Mouse (Mus musculus): Measurements from ENCODE around the gene Heatr6. TPM values are rescaled to one million over a fixed set of nuclear protein-coding genes. Genes with fewer than 3 reads are reported as not detected.

Heatr6 gene
- polyA plus RNA-seq, 1 experiment from 2014 or later = 32.8 TPM

- H3K36me3 ChIP-seq (ENCODE audit: control insufficient read depth, insufficient read depth, low read length) = peaks cover 22% of the 10 kb centered on the region
- no peaks in the 10 kb centered on the region for H3K27me3 ChIP-seq (ENCODE audit: control insufficient read depth, insufficient read depth, low read length)
- no peak for ATAC-seq (ENCODE audit: low FRiP score)
- WGBS = 97% methylated on average over 7 of the region's 7 CpGs
- no peak overlapping the region for H3K4me2 ChIP-seq (replicated peaks; ENCODE audit: low read depth, low read length)
- H3K4me3 ChIP-seq (ENCODE audit: low read depth, low read length) = no peak overlapping the region
- no peaks in the 10 kb centered on the region for H3K9me3 ChIP-seq (ENCODE audit: control insufficient read depth, low read length)
- no peaks in the 10 kb centered on the region for H3K4me1 ChIP-seq (replicated peaks; ENCODE audit: control insufficient read depth, insufficient read depth, low read length)
- H3K27ac ChIP-seq (ENCODE audit: low read depth, low read length) = no peak overlapping the region
- H3K9ac ChIP-seq (ENCODE audit: low read depth, low read length) = no peak overlapping the region
- DNase-seq (ENCODE audit: low spot score) = no peak
These were observed 17.5 kb downstream of the Heatr6 start for GRCm38 (mm10) chr11:83771014-83771413.

GRCm38 (mm10) chr11:83772341-83772740, 18.8 kb downstream of the Heatr6 start:
- Histone ChIP-seq H3K4me1 (replicated peaks; ENCODE audit: control insufficient read depth, insufficient read depth, low read length) (no peaks in the 10 kb centered on the region), H3K4me2 (replicated peaks; ENCODE audit: low read depth, low read length) (no peak overlapping the region), H3K27me3 (ENCODE audit: control insufficient read depth, insufficient read depth, low read length) (no peaks in the 10 kb centered on the region), H3K4me3 (ENCODE audit: low read depth, low read length) (no peak overlapping the region), H3K27ac (ENCODE audit: low read depth, low read length) (no peak overlapping the region), H3K36me3 (ENCODE audit: control insufficient read depth, insufficient read depth, low read length) (peaks cover 22% of the 10 kb centered on the region), H3K9me3 (ENCODE audit: control insufficient read depth, low read length) (no peaks in the 10 kb centered on the region), H3K9ac (ENCODE audit: low read depth, low read length) (no peak overlapping the region)
- ATAC-seq (ENCODE audit: low FRiP score) (no peak), DNase-seq (ENCODE audit: low spot score) (no peak)
- 95% methylated on average over 6 of the region's 6 CpGs for WGBS

- no peak overlapping the region for H3K4me2 ChIP-seq (replicated peaks; ENCODE audit: low read depth, low read length)
- DNase-seq (ENCODE audit: low spot score) = no peak
- 93% methylated on average over 16 of the region's 16 CpGs for WGBS
- no peak overlapping the region for H3K4me3 ChIP-seq (ENCODE audit: low read depth, low read length)
- no peak overlapping the region for H3K9ac ChIP-seq (ENCODE audit: low read depth, low read length)
- H3K9me3 ChIP-seq (ENCODE audit: control insufficient read depth, low read length) = no peaks in the 10 kb centered on the region
- H3K27me3 ChIP-seq (ENCODE audit: control insufficient read depth, insufficient read depth, low read length) = no peaks in the 10 kb centered on the region
- no peaks in the 10 kb centered on the region for H3K4me1 ChIP-seq (replicated peaks; ENCODE audit: control insufficient read depth, insufficient read depth, low read length)
- peaks cover 21% of the 10 kb centered on the region for H3K36me3 ChIP-seq (ENCODE audit: control insufficient read depth, insufficient read depth, low read length)
- no peak for ATAC-seq (ENCODE audit: low FRiP score)
- H3K27ac ChIP-seq (ENCODE audit: low read depth, low read length) = no peak overlapping the region
These were observed 20.2 kb downstream of the Heatr6 start for GRCm38 (mm10) chr11:83773691-83774090.

GRCm38 (mm10) chr11:83774324-83774723, 20.8 kb downstream of the Heatr6 start:
- Histone ChIP-seq H3K4me3 (ENCODE audit: low read depth, low read length) (no peak overlapping the region), H3K4me1 (replicated peaks; ENCODE audit: control insufficient read depth, insufficient read depth, low read length) (no peaks in the 10 kb centered on the region), H3K27ac (ENCODE audit: low read depth, low read length) (no peak overlapping the region), H3K9me3 (ENCODE audit: control insufficient read depth, low read length) (no peaks in the 10 kb centered on the region), H3K27me3 (ENCODE audit: control insufficient read depth, insufficient read depth, low read length) (no peaks in the 10 kb centered on the region), H3K36me3 (ENCODE audit: control insufficient read depth, insufficient read depth, low read length) (peaks cover 22% of the 10 kb centered on the region), H3K4me2 (replicated peaks; ENCODE audit: low read depth, low read length) (no peak overlapping the region), H3K9ac (ENCODE audit: low read depth, low read length) (no peak overlapping the region)
- WGBS = 95% methylated on average over 11 of the region's 11 CpGs
- ATAC-seq (ENCODE audit: low FRiP score) (no peak), DNase-seq (ENCODE audit: low spot score) (no peak)

GRCm38 (mm10) chr11:83776798-83777197, 23.3 kb downstream of the Heatr6 start:
- no peak overlapping the region for H3K4me3 ChIP-seq (ENCODE audit: low read depth, low read length)
- 96% methylated on average over 8 of the region's 8 CpGs for WGBS
- H3K4me2 ChIP-seq (replicated peaks; ENCODE audit: low read depth, low read length) = no peak overlapping the region
- no peaks in the 10 kb centered on the region for H3K27me3 ChIP-seq (ENCODE audit: control insufficient read depth, insufficient read depth, low read length)
- H3K4me1 ChIP-seq (replicated peaks; ENCODE audit: control insufficient read depth, insufficient read depth, low read length) = no peaks in the 10 kb centered on the region
- no peak for ATAC-seq (ENCODE audit: low FRiP score)
- H3K27ac ChIP-seq (ENCODE audit: low read depth, low read length) = no peak overlapping the region
- H3K9me3 ChIP-seq (ENCODE audit: control insufficient read depth, low read length) = no peaks in the 10 kb centered on the region
- H3K36me3 ChIP-seq (ENCODE audit: control insufficient read depth, insufficient read depth, low read length) = peaks cover 33% of the 10 kb centered on the region
- H3K9ac ChIP-seq (ENCODE audit: low read depth, low read length) = no peak overlapping the region
- DNase-seq (ENCODE audit: low spot score) = no peak

GRCm38 (mm10) chr11:83783931-83784600, 30.6 kb downstream of the Heatr6 start:
- H3K4me3 ChIP-seq (ENCODE audit: low read depth, low read length) = no peak overlapping the region
- H3K4me2 ChIP-seq (replicated peaks; ENCODE audit: low read depth, low read length) = no peak overlapping the region
- H3K9me3 ChIP-seq (ENCODE audit: control insufficient read depth, low read length) = no peaks in the 10 kb centered on the region
- no peak overlapping the region for H3K27ac ChIP-seq (ENCODE audit: low read depth, low read length)
- peaks cover 15% of the 10 kb centered on the region for H3K36me3 ChIP-seq (ENCODE audit: control insufficient read depth, insufficient read depth, low read length)
- H3K27me3 ChIP-seq (ENCODE audit: control insufficient read depth, insufficient read depth, low read length) = no peaks in the 10 kb centered on the region
- ATAC-seq (ENCODE audit: low FRiP score) (no peak), DNase-seq (ENCODE audit: low spot score) (no peak)
- H3K4me1 ChIP-seq (replicated peaks; ENCODE audit: control insufficient read depth, insufficient read depth, low read length) = no peaks in the 10 kb centered on the region
- WGBS = 92% methylated on average over 14 of the region's 14 CpGs
- no peak overlapping the region for H3K9ac ChIP-seq (ENCODE audit: low read depth, low read length)

- Histone ChIP-seq H3K4me1 (replicated peaks; ENCODE audit: control insufficient read depth, insufficient read depth, low read length) (no peaks in the 10 kb centered on the region), H3K9me3 (ENCODE audit: control insufficient read depth, low read length) (no peaks in the 10 kb centered on the region), H3K27ac (ENCODE audit: low read depth, low read length) (no peak overlapping the region), H3K4me2 (replicated peaks; ENCODE audit: low read depth, low read length) (no peak overlapping the region), H3K4me3 (ENCODE audit: low read depth, low read length) (no peak overlapping the region), H3K27me3 (ENCODE audit: control insufficient read depth, insufficient read depth, low read length) (no peaks in the 10 kb centered on the region), H3K9ac (ENCODE audit: low read depth, low read length) (no peak overlapping the region), H3K36me3 (ENCODE audit: control insufficient read depth, insufficient read depth, low read length) (peaks cover 12% of the 10 kb centered on the region)
- no peak for ATAC-seq (ENCODE audit: low FRiP score)
- DNase-seq (ENCODE audit: low spot score) = no peak
- WGBS = 90% methylated on average over 2 of the region's 2 CpGs
These were observed 31.2 kb downstream of the Heatr6 start for GRCm38 (mm10) chr11:83784661-83785060.

- Histone ChIP-seq H3K4me1 (replicated peaks; ENCODE audit: control insufficient read depth, insufficient read depth, low read length) (no peaks in the 10 kb centered on the region), H3K36me3 (ENCODE audit: control insufficient read depth, insufficient read depth, low read length) (peaks cover 7% of the 10 kb centered on the region), H3K4me3 (ENCODE audit: low read depth, low read length) (no peak overlapping the region), H3K9me3 (ENCODE audit: control insufficient read depth, low read length) (no peaks in the 10 kb centered on the region), H3K27ac (ENCODE audit: low read depth, low read length) (no peak overlapping the region), H3K4me2 (replicated peaks; ENCODE audit: low read depth, low read length) (no peak overlapping the region), H3K27me3 (ENCODE audit: control insufficient read depth, insufficient read depth, low read length) (no peaks in the 10 kb centered on the region), H3K9ac (ENCODE audit: low read depth, low read length) (no peak overlapping the region)
- no peak for ATAC-seq (ENCODE audit: low FRiP score)
- DNase-seq (ENCODE audit: low spot score) = peak; percentile 80
- 17% methylated on average over 2 of the region's 2 CpGs for WGBS
These were observed 31.9 kb downstream of the Heatr6 start for GRCm38 (mm10) chr11:83785366-83785765.

- H3K9ac ChIP-seq (ENCODE audit: low read depth, low read length) = no peak overlapping the region
- 83% methylated on average over 4 of the region's 4 CpGs for WGBS
- H3K27ac ChIP-seq (ENCODE audit: low read depth, low read length) = no peak overlapping the region
These were observed 33.3 kb downstream of the Heatr6 start for GRCm38 (mm10) chr11:83786835-83787234.

More at GRCm38 (mm10) chr11:83786835-83787234, 33.3 kb downstream of the Heatr6 start:
- ATAC-seq (ENCODE audit: low FRiP score) (no peak), DNase-seq (ENCODE audit: low spot score) (no peak)
- Histone ChIP-seq H3K4me1 (replicated peaks; ENCODE audit: control insufficient read depth, insufficient read depth, low read length) (no peaks in the 10 kb centered on the region), H3K4me2 (replicated peaks; ENCODE audit: low read depth, low read length) (no peak overlapping the region), H3K4me3 (ENCODE audit: low read depth, low read length) (no peak overlapping the region), H3K36me3 (ENCODE audit: control insufficient read depth, insufficient read depth, low read length) (peaks cover 3% of the 10 kb centered on the region; the same call in 1 of the 2 replicates), H3K9me3 (ENCODE audit: control insufficient read depth, low read length) (no peaks in the 10 kb centered on the region), H3K27me3 (ENCODE audit: control insufficient read depth, insufficient read depth, low read length) (no peaks in the 10 kb centered on the region)
